Mouse (Mus musculus): ENCODE measurements at regions not wholly inside any gene's neighbourhood (a gene's known extent, or its start where the extent isn't known, plus 50 kb on each side); places are given as distances from the start of the nearest gene placed in this dataset.

GRCm38 (mm10) chr17:87513822-87514221, 67.1 kb upstream of the Calm2 start:
- no peaks in the 10 kb centered on the region for H3K9me3 ChIP-seq (replicated peaks; ENCODE audit: control insufficient read depth, low read length)
- 29% methylated on average over 11 of the region's 11 CpGs for WGBS
- H3K4me2 ChIP-seq (ENCODE audit: low read depth, low read length), result no peak overlapping the region
- H3K27ac ChIP-seq (ENCODE audit: low read length), result peak overlapping the region; percentile 30; the same call in 1 of the 2 replicates
- H3K9ac ChIP-seq (ENCODE audit: low read length), result no peak overlapping the region
- peak; percentile 73; the same call in 1 of the 2 replicates for ATAC-seq (ENCODE audit: insufficient read depth, low FRiP score)
- H3K36me3 ChIP-seq (ENCODE audit: control insufficient read depth, insufficient read depth, low read length), result no peaks in the 10 kb centered on the region
- no peaks in the 10 kb centered on the region for H3K27me3 ChIP-seq (ENCODE audit: control insufficient read depth, insufficient read depth, low read length)
- H3K4me1 ChIP-seq (ENCODE audit: control insufficient read depth, insufficient read depth, low read length), result peaks cover 13% of the 10 kb centered on the region; the same call in 1 of the 2 replicates
- no peak overlapping the region for H3K4me3 ChIP-seq (replicated peaks; ENCODE audit: low read length)

- 41% methylated on average over 6 of the region's 6 CpGs for WGBS
- H3K4me1 ChIP-seq (ENCODE audit: control insufficient read depth, insufficient read depth, low read length), result peaks cover 13% of the 10 kb centered on the region; the same call in 1 of the 2 replicates
- H3K9me3 ChIP-seq (replicated peaks; ENCODE audit: control insufficient read depth, low read length), result no peaks in the 10 kb centered on the region
- no peak overlapping the region for H3K9ac ChIP-seq (ENCODE audit: low read length)
- H3K4me3 ChIP-seq (replicated peaks; ENCODE audit: low read length), result no peak overlapping the region
- peak overlapping the region; percentile 30; the same call in 1 of the 2 replicates for H3K27ac ChIP-seq (ENCODE audit: low read length)
- no peak overlapping the region for H3K4me2 ChIP-seq (ENCODE audit: low read depth, low read length)
- H3K27me3 ChIP-seq (ENCODE audit: control insufficient read depth, insufficient read depth, low read length), result no peaks in the 10 kb centered on the region
- ATAC-seq (ENCODE audit: insufficient read depth, low FRiP score), result no peak
- no peaks in the 10 kb centered on the region for H3K36me3 ChIP-seq (ENCODE audit: control insufficient read depth, insufficient read depth, low read length)
These were observed 67.8 kb upstream of the Calm2 start for GRCm38 (mm10) chr17:87514366-87515126.

GRCm38 (mm10) chr17:87517258-87517657, 70.5 kb upstream of the Calm2 start:
- H3K9me3 ChIP-seq (replicated peaks; ENCODE audit: control insufficient read depth, low read length), result no peaks in the 10 kb centered on the region
- no peak for ATAC-seq (ENCODE audit: insufficient read depth, low FRiP score)
- H3K4me3 ChIP-seq (replicated peaks; ENCODE audit: low read length), result no peak overlapping the region
- 52% methylated on average over 9 of the region's 9 CpGs for WGBS
- H3K4me1 ChIP-seq (ENCODE audit: control insufficient read depth, insufficient read depth, low read length), result peaks cover 22% of the 10 kb centered on the region
- no peaks in the 10 kb centered on the region for H3K27me3 ChIP-seq (ENCODE audit: control insufficient read depth, insufficient read depth, low read length)
- H3K4me2 ChIP-seq (ENCODE audit: low read depth, low read length), result no peak overlapping the region
- H3K36me3 ChIP-seq (ENCODE audit: control insufficient read depth, insufficient read depth, low read length), result no peaks in the 10 kb centered on the region
- H3K9ac ChIP-seq (ENCODE audit: low read length), result no peak overlapping the region
- H3K27ac ChIP-seq (ENCODE audit: low read length), result no peak overlapping the region

- ATAC-seq (ENCODE audit: insufficient read depth, low FRiP score), result no peak
- Histone ChIP-seq H3K27me3 (ENCODE audit: control insufficient read depth, insufficient read depth, low read length) (no peaks in the 10 kb centered on the region), H3K4me1 (ENCODE audit: control insufficient read depth, insufficient read depth, low read length) (peaks cover 25% of the 10 kb centered on the region), H3K9ac (ENCODE audit: low read length) (no peak overlapping the region), H3K4me2 (ENCODE audit: low read depth, low read length) (no peak overlapping the region), H3K36me3 (ENCODE audit: control insufficient read depth, insufficient read depth, low read length) (no peaks in the 10 kb centered on the region), H3K4me3 (replicated peaks; ENCODE audit: low read length) (no peak overlapping the region), H3K27ac (ENCODE audit: low read length) (no peak overlapping the region), H3K9me3 (replicated peaks; ENCODE audit: control insufficient read depth, low read length) (no peaks in the 10 kb centered on the region)
- WGBS, result 85% methylated on average over 9 of the region's 9 CpGs
These were observed 72.7 kb upstream of the Calm2 start for GRCm38 (mm10) chr17:87519454-87519853.

- no peak overlapping the region for H3K4me3 ChIP-seq (replicated peaks; ENCODE audit: low read length)
- no peak for ATAC-seq (ENCODE audit: insufficient read depth, low FRiP score)
- no peak overlapping the region for H3K4me2 ChIP-seq (ENCODE audit: low read depth, low read length)
- H3K36me3 ChIP-seq (ENCODE audit: control insufficient read depth, insufficient read depth, low read length), result no peaks in the 10 kb centered on the region
- H3K4me1 ChIP-seq (ENCODE audit: control insufficient read depth, insufficient read depth, low read length), result peaks cover 24% of the 10 kb centered on the region
- no peak overlapping the region for H3K9ac ChIP-seq (ENCODE audit: low read length)
- H3K27me3 ChIP-seq (ENCODE audit: control insufficient read depth, insufficient read depth, low read length), result no peaks in the 10 kb centered on the region
- H3K9me3 ChIP-seq (replicated peaks; ENCODE audit: control insufficient read depth, low read length), result no peaks in the 10 kb centered on the region
- H3K27ac ChIP-seq (ENCODE audit: low read length), result no peak overlapping the region
- 83% methylated on average over 5 of the region's 5 CpGs for WGBS
These were observed 74.1 kb upstream of the Calm2 start for GRCm38 (mm10) chr17:87520841-87521240.

- Histone ChIP-seq H3K4me3 (replicated peaks; ENCODE audit: low read length) (no peak overlapping the region), H3K4me2 (ENCODE audit: low read depth, low read length) (no peak overlapping the region), H3K9me3 (replicated peaks; ENCODE audit: control insufficient read depth, low read length) (no peaks in the 10 kb centered on the region), H3K27ac (ENCODE audit: low read length) (peak overlapping the region; percentile 46; the same call in 1 of the 2 replicates), H3K36me3 (ENCODE audit: control insufficient read depth, insufficient read depth, low read length) (no peaks in the 10 kb centered on the region), H3K9ac (ENCODE audit: low read length) (peak overlapping the region; percentile 27), H3K27me3 (ENCODE audit: control insufficient read depth, insufficient read depth, low read length) (no peaks in the 10 kb centered on the region), H3K4me1 (ENCODE audit: control insufficient read depth, insufficient read depth, low read length) (peaks cover 24% of the 10 kb centered on the region)
- WGBS, result 33% methylated on average over 10 of the region's 10 CpGs
- ATAC-seq (ENCODE audit: insufficient read depth, low FRiP score), result 0 out of 2 replicates have a peak, but pooled peaks have one; percentile 14
These were observed 75.0 kb upstream of the Calm2 start for GRCm38 (mm10) chr17:87521622-87522151.

GRCm38 (mm10) chr17:87522500-87523091, 75.9 kb upstream of the Calm2 start:
- no peak overlapping the region for H3K4me2 ChIP-seq (ENCODE audit: low read depth, low read length)
- no peaks in the 10 kb centered on the region for H3K27me3 ChIP-seq (ENCODE audit: control insufficient read depth, insufficient read depth, low read length)
- H3K9me3 ChIP-seq (replicated peaks; ENCODE audit: control insufficient read depth, low read length), result no peaks in the 10 kb centered on the region
- H3K27ac ChIP-seq (ENCODE audit: low read length), result peak overlapping the region; percentile 46; the same call in 1 of the 2 replicates
- peaks cover 20% of the 10 kb centered on the region for H3K4me1 ChIP-seq (ENCODE audit: control insufficient read depth, insufficient read depth, low read length)
- peak overlapping the region; percentile 36; the same call in 1 of the 2 replicates for H3K9ac ChIP-seq (ENCODE audit: low read length)
- H3K4me3 ChIP-seq (replicated peaks; ENCODE audit: low read length), result no peak overlapping the region
- ATAC-seq (ENCODE audit: insufficient read depth, low FRiP score), result no peak
- H3K36me3 ChIP-seq (ENCODE audit: control insufficient read depth, insufficient read depth, low read length), result no peaks in the 10 kb centered on the region
- 29% methylated on average over 8 of the region's 8 CpGs for WGBS

GRCm38 (mm10) chr17:87523643-87524042, 76.9 kb upstream of the Calm2 start:
- H3K4me3 ChIP-seq (replicated peaks; ENCODE audit: low read length), result no peak overlapping the region
- H3K36me3 ChIP-seq (ENCODE audit: control insufficient read depth, insufficient read depth, low read length), result no peaks in the 10 kb centered on the region
- H3K27ac ChIP-seq (ENCODE audit: low read length), result peak overlapping the region; percentile 40
- no peaks in the 10 kb centered on the region for H3K9me3 ChIP-seq (replicated peaks; ENCODE audit: control insufficient read depth, low read length)
- peaks cover 20% of the 10 kb centered on the region for H3K4me1 ChIP-seq (ENCODE audit: control insufficient read depth, insufficient read depth, low read length)
- 30% methylated on average over 10 of the region's 10 CpGs for WGBS
- no peaks in the 10 kb centered on the region for H3K27me3 ChIP-seq (ENCODE audit: control insufficient read depth, insufficient read depth, low read length)
- no peak overlapping the region for H3K9ac ChIP-seq (ENCODE audit: low read length)
- ATAC-seq (ENCODE audit: insufficient read depth, low FRiP score), result peak; percentile 86; the same call in 1 of the 2 replicates
- H3K4me2 ChIP-seq (ENCODE audit: low read depth, low read length), result no peak overlapping the region

GRCm38 (mm10) chr17:87527174-87527573, 80.4 kb upstream of the Calm2 start:
- H3K9ac ChIP-seq (ENCODE audit: low read length), result no peak overlapping the region
- no peaks in the 10 kb centered on the region for H3K9me3 ChIP-seq (replicated peaks; ENCODE audit: control insufficient read depth, low read length)
- 95% methylated on average over 7 of the region's 7 CpGs for WGBS
- no peak for ATAC-seq (ENCODE audit: insufficient read depth, low FRiP score)
- H3K36me3 ChIP-seq (ENCODE audit: control insufficient read depth, insufficient read depth, low read length), result no peaks in the 10 kb centered on the region
- H3K4me1 ChIP-seq (ENCODE audit: control insufficient read depth, insufficient read depth, low read length), result peaks cover 37% of the 10 kb centered on the region
- no peak overlapping the region for H3K4me3 ChIP-seq (replicated peaks; ENCODE audit: low read length)
- H3K27ac ChIP-seq (ENCODE audit: low read length), result no peak overlapping the region
- H3K4me2 ChIP-seq (ENCODE audit: low read depth, low read length), result no peak overlapping the region
- no peaks in the 10 kb centered on the region for H3K27me3 ChIP-seq (ENCODE audit: control insufficient read depth, insufficient read depth, low read length)
